Mouse (Mus musculus): ENCODE measurements around the gene Ogfod2. TPM values are rescaled to one million over a fixed set of nuclear protein-coding genes. Genes with fewer than 3 reads are reported as not detected.

The Ogfod2 gene
- polyA plus RNA-seq, 1 experiment from 2014 or later = 38.6 TPM

GRCm38 (mm10) chr5:124125093-124125492 lies 13.0 kb downstream of the Ogfod2 start:
- WGBS = 90% methylated on average over 11 of the region's 11 CpGs
- Histone ChIP-seq H3K27ac (ENCODE audit: low read length) (no peak overlapping the region), H3K9ac (replicated peaks; ENCODE audit: low read depth, low read length) (no peak overlapping the region), H3K27me3 (replicated peaks; ENCODE audit: control insufficient read depth, insufficient read depth, low read length) (no peaks in the 10 kb centered on the region), H3K4me1 (replicated peaks; ENCODE audit: control insufficient read depth, insufficient read depth, low read length) (no peaks in the 10 kb centered on the region), H3K36me3 (ENCODE audit: control insufficient read depth, insufficient read depth) (peaks cover 13% of the 10 kb centered on the region), H3K4me3 (replicated peaks; ENCODE audit: low read length) (no peak overlapping the region), H3K9me3 (ENCODE audit: control insufficient read depth, low read length) (no peaks in the 10 kb centered on the region), H3K4me2 (ENCODE audit: low read length) (no peak overlapping the region)
- ATAC-seq = no peak

GRCm38 (mm10) chr5:124134261-124134660 lies 22.2 kb downstream of the Ogfod2 start:
- Histone ChIP-seq H3K9ac (replicated peaks; ENCODE audit: low read depth, low read length) (no peak overlapping the region), H3K27ac (ENCODE audit: low read length) (no peak overlapping the region), H3K4me3 (replicated peaks; ENCODE audit: low read length) (no peak overlapping the region), H3K4me2 (ENCODE audit: low read length) (no peak overlapping the region), H3K27me3 (replicated peaks; ENCODE audit: control insufficient read depth, insufficient read depth, low read length) (no peaks in the 10 kb centered on the region), H3K9me3 (ENCODE audit: control insufficient read depth, low read length) (no peaks in the 10 kb centered on the region), H3K36me3 (ENCODE audit: control insufficient read depth, insufficient read depth) (peaks cover 7% of the 10 kb centered on the region), H3K4me1 (replicated peaks; ENCODE audit: control insufficient read depth, insufficient read depth, low read length) (no peaks in the 10 kb centered on the region)
- ATAC-seq = no peak
- WGBS = 79% methylated on average over 5 of the region's 5 CpGs

- peaks cover 16% of the 10 kb centered on the region for H3K36me3 ChIP-seq (ENCODE audit: control insufficient read depth, insufficient read depth)
- no peaks in the 10 kb centered on the region for H3K27me3 ChIP-seq (replicated peaks; ENCODE audit: control insufficient read depth, insufficient read depth, low read length)
- H3K27ac ChIP-seq (ENCODE audit: low read length) = no peak overlapping the region
- 81% methylated on average over 7 of the region's 7 CpGs for WGBS
- no peak for ATAC-seq
- no peak overlapping the region for H3K4me3 ChIP-seq (replicated peaks; ENCODE audit: low read length)
- H3K9me3 ChIP-seq (ENCODE audit: control insufficient read depth, low read length) = 0 out of 2 replicates have a peak, but pooled peaks cover 3% of the 10 kb centered on the region
- no peak overlapping the region for H3K9ac ChIP-seq (replicated peaks; ENCODE audit: low read depth, low read length)
- H3K4me2 ChIP-seq (ENCODE audit: low read length) = no peak overlapping the region
- no peaks in the 10 kb centered on the region for H3K4me1 ChIP-seq (replicated peaks; ENCODE audit: control insufficient read depth, insufficient read depth, low read length)
These were observed 26.0 kb downstream of the Ogfod2 start for GRCm38 (mm10) chr5:124138066-124138465.

GRCm38 (mm10) chr5:124149028-124149427 lies 36.9 kb downstream of the Ogfod2 start:
- no peak overlapping the region for H3K4me2 ChIP-seq (ENCODE audit: low read length)
- H3K27me3 ChIP-seq (replicated peaks; ENCODE audit: control insufficient read depth, insufficient read depth, low read length) = no peaks in the 10 kb centered on the region
- H3K36me3 ChIP-seq (ENCODE audit: control insufficient read depth, insufficient read depth) = peaks cover 4% of the 10 kb centered on the region; the same call in 1 of the 2 replicates
- H3K9me3 ChIP-seq (ENCODE audit: control insufficient read depth, low read length) = no peaks in the 10 kb centered on the region
- no peaks in the 10 kb centered on the region for H3K4me1 ChIP-seq (replicated peaks; ENCODE audit: control insufficient read depth, insufficient read depth, low read length)
- WGBS = 61% methylated on average over 5 of the region's 5 CpGs
- no peak for ATAC-seq
- H3K27ac ChIP-seq (ENCODE audit: low read length) = no peak overlapping the region
- no peak overlapping the region for H3K4me3 ChIP-seq (replicated peaks; ENCODE audit: low read length)
- no peak overlapping the region for H3K9ac ChIP-seq (replicated peaks; ENCODE audit: low read depth, low read length)

- Histone ChIP-seq H3K27me3 (replicated peaks; ENCODE audit: control insufficient read depth, insufficient read depth, low read length) (no peaks in the 10 kb centered on the region), H3K9ac (replicated peaks; ENCODE audit: low read depth, low read length) (no peak overlapping the region)
- 80% methylated on average over 7 of the region's 7 CpGs for WGBS
These were observed 38.8 kb downstream of the Ogfod2 start for GRCm38 (mm10) chr5:124150895-124151294.

GRCm38 (mm10) chr5:124152734-124153133 lies 40.6 kb downstream of the Ogfod2 start:
- no peak overlapping the region for H3K4me2 ChIP-seq (ENCODE audit: low read length)
- H3K36me3 ChIP-seq (ENCODE audit: control insufficient read depth, insufficient read depth) = peaks cover 4% of the 10 kb centered on the region; the same call in 1 of the 2 replicates
- WGBS = 94% methylated on average over 4 of the region's 4 CpGs
- no peak overlapping the region for H3K4me3 ChIP-seq (replicated peaks; ENCODE audit: low read length)
- no peaks in the 10 kb centered on the region for H3K9me3 ChIP-seq (ENCODE audit: control insufficient read depth, low read length)
- H3K9ac ChIP-seq (replicated peaks; ENCODE audit: low read depth, low read length) = no peak overlapping the region
- no peaks in the 10 kb centered on the region for H3K27me3 ChIP-seq (replicated peaks; ENCODE audit: control insufficient read depth, insufficient read depth, low read length)
- H3K27ac ChIP-seq (ENCODE audit: low read length) = no peak overlapping the region
- no peaks in the 10 kb centered on the region for H3K4me1 ChIP-seq (replicated peaks; ENCODE audit: control insufficient read depth, insufficient read depth, low read length)
- no peak for ATAC-seq

More at GRCm38 (mm10) chr5:124150895-124151294, 38.8 kb downstream of the Ogfod2 start:
- ATAC-seq = no peak
- Histone ChIP-seq H3K4me3 (replicated peaks; ENCODE audit: low read length) (no peak overlapping the region), H3K36me3 (ENCODE audit: control insufficient read depth, insufficient read depth) (peaks cover 4% of the 10 kb centered on the region; the same call in 1 of the 2 replicates), H3K4me1 (replicated peaks; ENCODE audit: control insufficient read depth, insufficient read depth, low read length) (no peaks in the 10 kb centered on the region), H3K4me2 (ENCODE audit: low read length) (no peak overlapping the region), H3K9me3 (ENCODE audit: control insufficient read depth, low read length) (no peaks in the 10 kb centered on the region), H3K27ac (ENCODE audit: low read length) (no peak overlapping the region)

- Histone ChIP-seq H3K4me1 (replicated peaks; ENCODE audit: control insufficient read depth, insufficient read depth, low read length) (no peaks in the 10 kb centered on the region), H3K36me3 (ENCODE audit: control insufficient read depth, insufficient read depth) (peaks cover 4% of the 10 kb centered on the region; the same call in 1 of the 2 replicates), H3K27me3 (replicated peaks; ENCODE audit: control insufficient read depth, insufficient read depth, low read length) (no peaks in the 10 kb centered on the region), H3K27ac (ENCODE audit: low read length) (no peak overlapping the region), H3K4me3 (replicated peaks; ENCODE audit: low read length) (no peak overlapping the region), H3K9me3 (ENCODE audit: control insufficient read depth, low read length) (no peaks in the 10 kb centered on the region), H3K4me2 (ENCODE audit: low read length) (no peak overlapping the region), H3K9ac (replicated peaks; ENCODE audit: low read depth, low read length) (no peak overlapping the region)
- no peak for ATAC-seq
- WGBS = 78% methylated on average over 5 of the region's 5 CpGs
These were observed 43.8 kb downstream of the Ogfod2 start for GRCm38 (mm10) chr5:124155943-124156342.

GRCm38 (mm10) chr5:124158305-124158704 lies 46.2 kb downstream of the Ogfod2 start:
- H3K9me3 ChIP-seq (ENCODE audit: control insufficient read depth, low read length) = no peaks in the 10 kb centered on the region
- H3K9ac ChIP-seq (replicated peaks; ENCODE audit: low read depth, low read length) = no peak overlapping the region
- H3K4me2 ChIP-seq (ENCODE audit: low read length) = no peak overlapping the region
- H3K4me3 ChIP-seq (replicated peaks; ENCODE audit: low read length) = no peak overlapping the region
- WGBS = 89% methylated on average over 4 of the region's 4 CpGs
- no peaks in the 10 kb centered on the region for H3K36me3 ChIP-seq (ENCODE audit: control insufficient read depth, insufficient read depth)
- no peak for ATAC-seq
- no peaks in the 10 kb centered on the region for H3K27me3 ChIP-seq (replicated peaks; ENCODE audit: control insufficient read depth, insufficient read depth, low read length)
- no peak overlapping the region for H3K27ac ChIP-seq (ENCODE audit: low read length)
- H3K4me1 ChIP-seq (replicated peaks; ENCODE audit: control insufficient read depth, insufficient read depth, low read length) = peaks cover 12% of the 10 kb centered on the region

- ATAC-seq = no peak
- Histone ChIP-seq H3K4me3 (replicated peaks; ENCODE audit: low read length) (no peak overlapping the region), H3K4me1 (replicated peaks; ENCODE audit: control insufficient read depth, insufficient read depth, low read length) (peaks cover 15% of the 10 kb centered on the region), H3K27me3 (replicated peaks; ENCODE audit: control insufficient read depth, insufficient read depth, low read length) (no peaks in the 10 kb centered on the region), H3K4me2 (ENCODE audit: low read length) (no peak overlapping the region), H3K36me3 (ENCODE audit: control insufficient read depth, insufficient read depth) (no peaks in the 10 kb centered on the region), H3K9ac (replicated peaks; ENCODE audit: low read depth, low read length) (no peak overlapping the region), H3K27ac (ENCODE audit: low read length) (no peak overlapping the region), H3K9me3 (ENCODE audit: control insufficient read depth, low read length) (no peaks in the 10 kb centered on the region)
- 37% methylated on average over 7 of the region's 7 CpGs for WGBS
These were observed 47.4 kb downstream of the Ogfod2 start for GRCm38 (mm10) chr5:124159453-124159852.

GRCm38 (mm10) chr5:124161831-124162230 lies 49.7 kb downstream of the Ogfod2 start:
- no peaks in the 10 kb centered on the region for H3K9me3 ChIP-seq (ENCODE audit: control insufficient read depth, low read length)
- ATAC-seq = peak; percentile 18; the same call in 1 of the 2 replicates
- no peaks in the 10 kb centered on the region for H3K36me3 ChIP-seq (ENCODE audit: control insufficient read depth, insufficient read depth)
- H3K27ac ChIP-seq (ENCODE audit: low read length) = no peak overlapping the region
- H3K4me1 ChIP-seq (replicated peaks; ENCODE audit: control insufficient read depth, insufficient read depth, low read length) = peaks cover 39% of the 10 kb centered on the region
- no peak overlapping the region for H3K4me2 ChIP-seq (ENCODE audit: low read length)
- WGBS = 50% methylated on average over 10 of the region's 10 CpGs
- no peaks in the 10 kb centered on the region for H3K27me3 ChIP-seq (replicated peaks; ENCODE audit: control insufficient read depth, insufficient read depth, low read length)
- H3K9ac ChIP-seq (replicated peaks; ENCODE audit: low read depth, low read length) = no peak overlapping the region
- H3K4me3 ChIP-seq (replicated peaks; ENCODE audit: low read length) = no peak overlapping the region
